Mouse (Mus musculus): Measurements from ENCODE around the gene Serpinb6e. TPM values are rescaled to one million over a fixed set of nuclear protein-coding genes. Genes with fewer than 3 reads are reported as not detected.

Gene Serpinb6e
- not detected for polyA plus RNA-seq (2021)

DNA sequence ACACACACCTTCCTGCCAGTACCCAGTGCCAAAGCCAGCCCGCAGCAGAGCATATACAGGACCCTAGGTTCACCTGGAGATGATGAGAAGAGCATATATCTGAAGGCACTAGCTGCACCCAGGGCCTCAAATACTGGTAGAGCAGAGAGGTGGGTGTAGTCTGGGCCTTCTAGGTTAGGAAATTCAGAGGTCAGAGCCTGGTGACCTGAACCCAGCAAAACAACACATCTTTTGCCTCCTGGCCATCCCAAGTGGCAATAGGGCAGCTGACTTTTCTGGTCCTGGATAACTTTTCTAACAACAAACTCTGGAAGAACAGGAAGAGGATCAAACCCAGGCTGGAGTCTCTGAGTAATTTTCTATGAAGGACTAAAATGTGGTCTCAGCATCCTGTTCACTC lies at the start of gene Serpinb6e:
Gene Serpinb6e, minus strand, starts transcription at position 101 of the 400 bp plus-strand sequence.
- H3K27me3 ChIP-seq = no peaks in the 10 kb centered on the region
- TF ChIP-seq CTCF (IDR thresholded peaks at IDR 0.05) = no peak
- in situ Hi-C loops (cut with MboI; ENCODE audit: low pct_unique_long_range_greater_than_20kb) = no loop called here
- DNase-seq (ENCODE audit: low read depth, low spot score) = no peak
- CTCF ChIA-PET = interaction anchor here (1.4 kb wide), 1 partner anchor 9 kb away, joined by 3 read pairs; no protein-coding TSS in a partner anchor
- no peak for ATAC-seq
- POLR2A ChIA-PET = no interaction called here

DNA sequence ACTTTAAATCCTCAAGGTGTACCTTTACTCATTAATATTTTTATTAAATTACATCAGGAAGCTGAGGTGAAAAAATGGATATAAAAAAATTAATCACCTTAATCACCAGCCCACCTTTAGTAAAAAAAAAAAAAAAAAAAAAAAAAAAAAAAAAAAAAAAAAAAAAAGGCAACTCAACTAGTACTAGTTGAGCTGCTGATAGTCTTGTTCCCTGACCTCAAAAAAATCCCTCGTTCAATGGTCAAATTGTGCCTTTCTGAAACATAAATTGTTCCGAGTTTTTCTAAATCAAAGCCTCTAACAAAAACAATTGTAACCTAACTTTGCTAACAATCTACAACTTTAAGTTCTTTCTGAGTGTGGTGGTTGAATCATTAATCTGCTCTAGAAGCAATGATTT lies 12.5 kb downstream of the Serpinb6e start:
- ChIA-PET CTCF (no interaction called here), POLR2A (no interaction called here)
- no peaks in the 10 kb centered on the region for H3K27me3 ChIP-seq
- TF ChIP-seq CTCF (IDR thresholded peaks at IDR 0.05) = no peak
- DNase-seq (ENCODE audit: low read depth, low spot score) (no peak), ATAC-seq (no peak)
- in situ Hi-C loops (cut with MboI; ENCODE audit: low pct_unique_long_range_greater_than_20kb) = no loop called here

DNA sequence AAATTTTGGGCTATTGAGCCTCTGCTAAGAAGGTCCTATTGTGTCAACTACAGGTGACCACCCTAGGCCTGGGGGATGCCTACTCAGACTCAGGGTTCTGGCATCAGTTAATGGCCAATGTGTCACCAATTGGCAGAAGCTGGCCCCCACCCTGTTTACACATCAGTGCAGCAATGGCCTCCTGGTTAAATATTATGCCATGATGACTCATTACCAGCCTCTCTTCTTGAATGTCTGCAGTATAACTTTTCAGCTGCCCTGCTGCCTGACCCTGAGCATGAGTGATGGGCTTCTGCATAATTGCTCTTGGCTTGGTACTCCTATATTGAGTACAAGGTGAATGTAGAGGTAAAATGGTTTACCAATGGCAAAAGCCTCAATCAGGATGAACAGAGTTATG lies 19.8 kb downstream of the Serpinb6e start:
- no peaks in the 10 kb centered on the region for H3K27me3 ChIP-seq
- DNase-seq (ENCODE audit: low read depth, low spot score) (peak; percentile 9), ATAC-seq (peak; percentile 35)
- POLR2A ChIA-PET = no interaction called here
- CTCF ChIA-PET = no interaction called here
- in situ Hi-C loops (cut with MboI; ENCODE audit: low pct_unique_long_range_greater_than_20kb) = no loop called here
- TF ChIP-seq CTCF (IDR thresholded peaks at IDR 0.05) = no peak

DNA sequence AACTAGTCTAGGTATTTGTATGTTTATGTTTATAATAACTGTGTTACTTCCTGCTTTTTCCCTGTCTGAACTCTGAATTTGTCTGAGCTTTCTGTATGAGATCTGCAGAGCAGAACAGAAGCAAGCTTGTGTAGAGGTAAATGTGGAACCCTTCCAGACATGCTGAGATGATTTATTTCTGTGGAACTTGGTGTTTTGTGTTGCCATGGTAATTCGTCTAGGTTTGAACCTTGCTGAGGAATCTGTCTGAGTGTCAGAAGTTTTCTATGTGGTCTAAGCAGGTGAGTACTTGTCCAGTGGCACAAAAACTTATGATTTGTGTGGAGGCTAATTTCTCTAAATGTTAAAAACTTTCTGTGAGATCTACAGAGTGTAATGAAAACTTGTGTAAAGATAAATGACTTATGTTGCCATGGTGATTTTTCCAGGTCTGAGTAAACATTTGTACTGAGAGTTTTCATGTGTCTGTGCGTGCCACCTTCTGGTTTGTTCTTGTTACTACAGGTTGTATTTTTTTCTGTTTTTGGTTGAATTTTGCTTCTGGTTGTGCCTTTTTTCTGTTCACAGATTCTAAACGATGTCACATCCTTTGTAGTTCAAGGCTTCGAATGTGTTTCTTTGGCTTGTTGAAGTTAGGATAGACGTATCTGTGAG lies 21.6 kb downstream of the Serpinb6e start:
- H3K27me3 ChIP-seq = peaks cover 9% of the 10 kb centered on the region
- POLR2A ChIA-PET = no interaction called here
- CTCF ChIA-PET = no interaction called here
- DNase-seq (ENCODE audit: low read depth, low spot score) (peak; percentile 48), ATAC-seq (no peak)
- peak; percentile 23 for TF ChIP-seq CTCF (IDR thresholded peaks at IDR 0.05)
- in situ Hi-C loops (cut with MboI; ENCODE audit: low pct_unique_long_range_greater_than_20kb) = no loop called here

Other genes starting within 250 kb of the Serpinb6e start
- not detected for gene Serpinb6d, start 182.0 kb downstream of the Serpinb6e start, polyA plus RNA-seq (2021)
- 0.50 TPM for gene Serpinb6c, start 62.3 kb upstream of the Serpinb6e start, polyA plus RNA-seq (2021)
- 22.6 TPM for gene Nqo2, start 121.3 kb upstream of the Serpinb6e start, polyA plus RNA-seq (2021)
- 29.7 TPM for gene Ripk1, start 159.0 kb upstream of the Serpinb6e start, polyA plus RNA-seq (2021)
- 187 TPM for gene Serpinb6a, start 159.4 kb upstream of the Serpinb6e start, polyA plus RNA-seq (2021)
- 98.8 TPM for gene Bphl, start 194.2 kb upstream of the Serpinb6e start, polyA plus RNA-seq (2021)
- 26.8 TPM for gene Tubb2a, start 234.6 kb upstream of the Serpinb6e start, polyA plus RNA-seq (2021)